In genomic region chr10:110733343-110733742, GRCm38 (mm10) we compare ENCODE assay signal across 9 mouse cellular contexts. TPM values are rescaled to one million over a fixed set of nuclear protein-coding genes. Genes with fewer than 3 reads are reported as not detected.
DNase-seq lines count a peak whose midpoint lies in the region; ATAC-seq and TF ChIP-seq lines count a peak whose summit lies in the region.
"Had no signal": no experiment of that assay in that cellular context is flagged by ENCODE, and none has a peak within 500 bp of the region (broad histone marks: within the 10 kb centered on the region; RNA-seq: fewer than 3 reads in every experiment).

No protein-coding gene starts in this region.

- no peak for TF ChIP-seq POLR2A in cortical plate, adult 2 months (IDR thresholded peaks at IDR 0.05; ENCODE audit: extremely low read depth, insufficient read depth, low read length)

- TF ChIP-seq CTCF in cortical plate, adult 2 months (IDR thresholded peaks at IDR 0.05; ENCODE audit: extremely low read depth, insufficient read depth, low read length): peak; percentile 74

- H3K4me1 ChIP-seq in cortical plate, adult 2 months (ENCODE audit: control insufficient read depth, insufficient read depth, low read length): no peaks in the 10 kb centered on the region
- no peaks in the 10 kb centered on the region for H3K4me1 ChIP-seq in liver, embryonic 12.5 days

- no peaks in the 10 kb centered on the region for H3K27me3 ChIP-seq in liver, embryonic 12.5 days (replicated peaks)

- no peaks in the 10 kb centered on the region for H3K9me3 ChIP-seq in liver, embryonic 12.5 days (replicated peaks)
- H3K9me3 ChIP-seq: limb, embryonic 15.5 days had no signal

- peak; percentile 38 to 50 for DNase-seq in CD8-positive naive resting alpha-beta T cell, adult 2 months (ENCODE audit: low read depth in 2 of 2, low spot score in 2 of 2)
- DNase-seq in adrenal gland, adult (ENCODE audit: inconsistent age in 2 of 2, low spot score in 1 of 2): peak; percentile 43 to 85
- DNase-seq in gastrocnemius, postnatal 10 days: peak; percentile 72
- DNase-seq in kidney, postnatal 25 days: peak; percentile 76 to 89
- peak; percentile 72 for DNase-seq in thymus, postnatal 0 days (ENCODE audit: low spot score)

- H3K4me3 ChIP-seq in cortical plate, adult 2 months (ENCODE audit: insufficient read depth, low read length): no peak overlapping the region
- no peak overlapping the region for H3K4me3 ChIP-seq in liver, embryonic 12.5 days
- H3K4me3 ChIP-seq: limb, embryonic 15.5 days had no signal

- no peak overlapping the region for H3K9ac ChIP-seq in liver, embryonic 12.5 days
- H3K9ac ChIP-seq: limb, embryonic 15.5 days had no signal

- no peak overlapping the region for H3K27ac ChIP-seq in cortical plate, adult 2 months (ENCODE audit: insufficient read depth, low read length)
- no peak overlapping the region for H3K27ac ChIP-seq in liver, embryonic 12.5 days
- H3K27ac ChIP-seq: limb, embryonic 15.5 days had no signal

- no peaks in the 10 kb centered on the region for H3K36me3 ChIP-seq in liver, embryonic 12.5 days
- H3K36me3 ChIP-seq: limb, embryonic 15.5 days had no signal

- 10% methylated on average over 6 of the region's 6 CpGs for WGBS in liver, embryonic 12.5 days (ENCODE audit: insufficient replicate concordance)

- ATAC-seq in liver, embryonic 12.5 days: peak; percentile 57; the same call in 1 of the 2 replicates
- peak; percentile 69; the same call in 1 of the 2 replicates for ATAC-seq in neutrophil, adult 5-6 weeks (ENCODE audit: extremely low read depth, insufficient number of reproducible peaks, low FRiP score, poor library complexity, severe bottlenecking)

- H3K4me2 ChIP-seq in liver, embryonic 12.5 days: no peak overlapping the region
- H3K4me2 ChIP-seq: limb, embryonic 15.5 days had no signal

RNA-seq across cellular contexts. Expression of gene E2f7, which starts 11.9 kb away (rescaled TPM):
- polyA plus RNA-seq in cortical plate, adult 2 months (2012; rRNA removed): 0.13 and 0.17 TPM in 2 replicates
- 1 to 10 TPM; 2.9 to 4.6 TPM for total RNA-seq in gastrocnemius, postnatal 10 days (2021)
- 12.0 and 13.2 TPM in 2 replicates for polyA plus RNA-seq in liver, embryonic 12.5 days (2016; fragmentation: Nextera tagmentation; extraction: Ambion mirVana)
- total RNA-seq in neutrophil, adult 5-6 weeks (2017): not detected in 2 replicates
- 7.0 and 8.7 TPM in 2 replicates for polyA plus RNA-seq in thymus, postnatal 0 days (2015; fragmentation: Nextera tagmentation; extraction: Ambion mirVana)
